Mouse (Mus musculus): ENCODE data around the gene Gm6880.
"Not testable (repeated sequence)": the region's sequence is repeated elsewhere in the genome, so short reads cannot be mapped to it uniquely, and the experiment has no call there.

Gm6880 gene

DNA sequence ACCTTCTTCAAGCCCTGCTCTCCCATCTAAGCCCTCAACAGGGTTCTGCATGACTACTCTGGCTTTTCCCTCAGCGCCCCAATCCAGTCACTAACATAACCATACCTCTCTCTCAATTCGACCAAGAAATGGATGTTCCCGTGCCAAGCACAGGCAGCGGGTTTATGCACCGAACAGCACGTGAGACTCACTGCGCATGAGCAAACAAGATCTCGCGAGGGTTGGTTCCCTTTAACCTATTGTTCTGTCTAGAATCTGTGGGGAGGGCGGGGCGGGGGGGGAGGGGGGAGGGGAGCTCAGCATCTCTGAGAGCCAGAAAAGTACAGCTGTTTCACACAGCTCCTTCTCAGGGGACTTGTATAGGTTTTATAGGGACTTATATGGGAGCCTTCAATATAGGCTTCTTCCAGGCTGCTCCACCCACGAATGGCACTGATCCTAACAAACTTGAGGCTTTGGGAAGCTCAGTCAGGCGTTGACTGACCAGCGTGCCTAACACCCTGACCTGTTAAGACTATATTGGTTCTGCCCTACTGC is at the start of gene Gm6880:
TSS of gene Gm6880 (minus strand) at position 51 of the 537 bp plus-strand sequence.
- not testable (repeated sequence) for DNase-seq

- not testable (repeated sequence) for DNase-seq
These were observed 36.3 kb upstream of the Gm6880 start for GRCm38 (mm10) chrX:74517461-74517860.

DNA sequence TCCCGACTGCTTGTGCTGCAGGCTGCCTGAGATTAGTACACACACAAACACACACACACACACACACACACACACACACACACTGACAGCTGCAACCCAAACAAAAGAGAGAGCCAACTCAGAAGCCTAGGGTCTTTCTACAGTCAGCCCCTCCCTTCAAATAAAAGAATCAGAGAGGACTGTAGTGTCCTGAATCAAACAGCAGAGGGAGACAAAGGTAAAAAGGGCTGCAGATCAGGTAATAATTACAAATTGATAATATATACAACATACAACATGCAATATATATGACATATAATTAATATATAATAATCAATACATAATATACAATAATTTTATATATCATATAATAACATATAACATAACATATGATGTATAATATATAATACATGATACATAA is 15.9 kb upstream of the Gm6880 start:
- no peak for DNase-seq

- no peak for DNase-seq
These were observed 28.4 kb downstream of the Gm6880 start for GRCm38 (mm10) chrX:74452773-74453172.

- DNase-seq: no peak
These were observed 29.9 kb downstream of the Gm6880 start for GRCm38 (mm10) chrX:74451157-74451912.
